Mouse (Mus musculus) cerebellum, postnatal 4 days (tissue): ENCODE measurements around the gene Psg27.
"Not testable (repeated sequence)": the region's sequence is repeated elsewhere in the genome, so short reads cannot be mapped to it uniquely, and the experiment has no call there.

Source experiments
- DNase-seq, 2 experiments: peaks; one replicate each; pipeline ENCODE4 v3.0.0; 2022; ENCODE audit warnings: low spot score in 2 of 2, mixed read lengths in 1 of 2

The Psg27 gene

GRCm38 (mm10) chr7:18567205-18567604, at the start of gene Psg27:
Gene Psg27, minus strand, starts transcription at chr7:18567305.
- no peak for DNase-seq

DNA sequence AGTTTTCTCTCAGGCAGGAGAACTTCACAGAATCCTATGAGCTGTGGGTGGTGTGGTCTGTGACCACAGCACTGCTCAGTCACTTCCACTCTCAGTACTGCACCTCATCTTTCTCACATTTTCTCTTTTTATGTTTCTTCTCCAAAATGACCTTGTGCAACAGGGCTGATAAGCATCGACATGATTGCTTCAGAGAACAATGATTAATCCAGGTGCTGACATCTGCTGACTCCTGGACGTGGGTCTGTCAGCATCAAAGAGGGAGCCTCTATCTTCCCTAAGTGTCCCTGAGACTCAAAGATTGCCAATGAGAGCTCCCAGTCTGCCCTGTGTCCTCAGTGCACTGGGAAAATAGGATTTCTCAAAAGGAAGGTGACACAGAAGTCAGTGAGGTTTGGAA, 49.3 kb upstream of the Psg27 start, which contains the start of gene Psg23:
Gene Psg23, minus strand, starts transcription at position 101 of the 400 bp plus-strand sequence.
- DNase-seq, result not testable (repeated sequence)

- no peak for DNase-seq
These were observed 7.3 kb downstream of the Psg27 start for GRCm38 (mm10) chr7:18559850-18560249.

GRCm38 (mm10) chr7:18555751-18556150, 11.4 kb downstream of the Psg27 start:
- DNase-seq, result not testable (repeated sequence)

- no peak for DNase-seq
These were observed 33.7 kb downstream of the Psg27 start for GRCm38 (mm10) chr7:18533420-18533819.

GRCm38 (mm10) chr7:18532169-18532568, 34.9 kb downstream of the Psg27 start, which contains the start of gene Psg25:
Gene Psg25, minus strand, starts transcription at chr7:18532269.
- no peak for DNase-seq

- DNase-seq, result no peak
These were observed 42.4 kb downstream of the Psg27 start for GRCm38 (mm10) chr7:18524668-18525067.

- DNase-seq, result not testable (repeated sequence)
These were observed 54.3 kb downstream of the Psg27 start for GRCm38 (mm10) chr7:18512848-18513247.

- not testable (repeated sequence) for DNase-seq
These were observed 54.7 kb downstream of the Psg27 start for GRCm38 (mm10) chr7:18512417-18512816.

GRCm38 (mm10) chr7:18511479-18511878, 55.6 kb downstream of the Psg27 start:
- DNase-seq, result no peak
